Mouse (Mus musculus) midbrain, embryonic 12.5 days (tissue): ENCODE data around the gene Cyp4f37. TPM values are rescaled to one million over a fixed set of nuclear protein-coding genes. Genes with fewer than 3 reads are reported as not detected.
A peak's percentile ranks its signal among the peaks of the same experiment; 100 is the strongest.
"Not testable (repeated sequence)": the region's sequence is repeated elsewhere in the genome, so short reads cannot be mapped to it uniquely, and the experiment has no call there.

Source experiments
- ATAC-seq: fragments of 200-750 bp; cut with Nextera tagmentation; 2 replicates; pipeline ENCODE4 v1.8.0; 2017; ENCODE audit warnings: low read depth, moderate TSS enrichment, moderate library complexity; ENCODE audit not compliant: low FRiP score
- H3K27ac ChIP-seq: fragments of 300-500 bp; sonication (generic); replicated peaks from 2 replicates; pipeline ENCODE4 v1.5.1; 2016; ENCODE audit warnings: mild to moderate bottlenecking
- H3K27me3 ChIP-seq: fragments of 300-500 bp; sonication (generic); 2 replicates; pipeline ENCODE4 v1.6.1; 2016; ENCODE audit warnings: mild to moderate bottlenecking
- H3K36me3 ChIP-seq: fragments of 300-500 bp; sonication (generic); 2 replicates; pipeline ENCODE4 v1.6.1; 2016
- H3K4me1 ChIP-seq: fragments of 300-500 bp; sonication (generic); 2 replicates; pipeline ENCODE4 v1.6.1; 2016
- H3K4me2 ChIP-seq: fragments of 300-500 bp; sonication (generic); replicated peaks from 2 replicates; pipeline ENCODE4 v1.6.1; 2016; ENCODE audit warnings: mild to moderate bottlenecking, moderate library complexity
- H3K4me3 ChIP-seq: fragments of 300-500 bp; sonication (generic); 2 replicates; pipeline ENCODE4 v1.5.1; 2016; ENCODE audit warnings: mild to moderate bottlenecking
- H3K9ac ChIP-seq: fragments of 300-500 bp; sonication (generic); replicated peaks from 2 replicates; pipeline ENCODE4 v1.6.1; 2016; ENCODE audit warnings: mild to moderate bottlenecking, moderate library complexity
- H3K9me3 ChIP-seq: fragments of 300-500 bp; sonication (generic); 2 replicates; pipeline ENCODE4 v1.6.1; 2016; ENCODE audit warnings: mild to moderate bottlenecking
- WGBS: fragments of 180-500 bp; shearing (Covaris S2); methylation state at CpG from one replicate; pipeline ENCODE4 v1.1.7; 2016; 5-methylcytosine and 5-hydroxymethylcytosine counted together
- polyA plus RNA-seq: library from polyadenylated mRNA; unstranded; fragments of >200 nt; fragmentation: Nextera tagmentation; extraction: Ambion mirVana; gene quantifications from 2 replicates; pipeline ENCODE4 v1.2.1, GENCODE M21; 2016

The Cyp4f37 gene
- 1.1 TPM in 1 of 2 replicates, not detected in the other for polyA plus RNA-seq

GRCm38 (mm10) chr17:32621018-32621417 lies at the start of gene Cyp4f37:
Gene Cyp4f37, plus strand, starts transcription at chr17:32621309.
- H3K4me2 ChIP-seq, ATAC-seq, H3K27ac ChIP-seq, H3K4me3 ChIP-seq, H3K9ac ChIP-seq, H3K4me1 ChIP-seq, H3K9me3 ChIP-seq, H3K27me3 ChIP-seq, H3K36me3 ChIP-seq: not testable (repeated sequence)
- WGBS, result 75% methylated on average over 4 of the region's 4 CpGs

- not testable (repeated sequence) for H3K27me3 ChIP-seq, H3K36me3 ChIP-seq, H3K4me2 ChIP-seq, H3K9me3 ChIP-seq, H3K27ac ChIP-seq, H3K4me1 ChIP-seq, H3K9ac ChIP-seq, H3K4me3 ChIP-seq, ATAC-seq
- 58% methylated on average over 2 of the region's 2 CpGs for WGBS
These were observed 47.8 kb upstream of the Cyp4f37 start for GRCm38 (mm10) chr17:32573286-32573685.

DNA sequence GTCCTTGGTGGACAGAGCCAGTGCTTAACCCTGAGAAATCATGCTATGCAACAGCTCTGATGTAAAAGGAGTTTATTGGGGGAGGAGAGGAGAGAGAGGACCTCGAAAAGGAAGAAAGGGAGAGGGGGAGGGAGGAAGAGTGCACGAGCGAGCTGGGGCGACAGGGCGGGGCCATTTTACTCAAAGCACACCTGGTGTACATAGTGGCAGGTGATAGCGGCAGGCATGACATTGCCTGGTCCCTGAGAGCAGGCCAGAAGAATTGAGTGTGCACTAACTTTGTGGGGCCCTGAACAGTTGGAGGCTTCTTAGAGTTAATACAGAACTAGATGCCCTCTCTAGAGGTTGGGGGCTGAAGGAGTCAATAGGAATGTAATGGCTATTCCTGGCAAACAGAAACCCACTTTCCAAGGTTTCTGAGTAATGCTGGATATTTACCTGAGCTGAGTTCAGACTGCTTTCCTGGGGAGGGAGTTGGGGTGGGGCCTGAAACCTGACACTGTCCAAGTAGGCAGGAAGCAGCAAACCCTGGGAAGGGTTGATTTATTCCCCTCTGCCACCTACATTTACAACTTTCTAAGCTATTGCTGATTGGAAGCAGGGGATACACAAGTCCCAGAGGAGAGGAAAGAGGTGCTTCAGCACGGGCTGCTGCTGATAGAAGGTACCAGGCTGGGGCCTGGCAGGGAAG lies 43.5 kb upstream of the Cyp4f37 start:
- Histone ChIP-seq H3K4me2 (no peak overlapping the region), H3K4me1 (no peaks in the 10 kb centered on the region), H3K9me3 (peaks cover under 1% of the 10 kb centered on the region; the same call in 1 of the 2 replicates), H3K4me3 (no peak overlapping the region), H3K9ac (no peak overlapping the region), H3K36me3 (no peaks in the 10 kb centered on the region), H3K27ac (no peak overlapping the region), H3K27me3 (no peaks in the 10 kb centered on the region)
- WGBS, result 72% methylated on average over 7 of the region's 7 CpGs
- no peak for ATAC-seq

DNA sequence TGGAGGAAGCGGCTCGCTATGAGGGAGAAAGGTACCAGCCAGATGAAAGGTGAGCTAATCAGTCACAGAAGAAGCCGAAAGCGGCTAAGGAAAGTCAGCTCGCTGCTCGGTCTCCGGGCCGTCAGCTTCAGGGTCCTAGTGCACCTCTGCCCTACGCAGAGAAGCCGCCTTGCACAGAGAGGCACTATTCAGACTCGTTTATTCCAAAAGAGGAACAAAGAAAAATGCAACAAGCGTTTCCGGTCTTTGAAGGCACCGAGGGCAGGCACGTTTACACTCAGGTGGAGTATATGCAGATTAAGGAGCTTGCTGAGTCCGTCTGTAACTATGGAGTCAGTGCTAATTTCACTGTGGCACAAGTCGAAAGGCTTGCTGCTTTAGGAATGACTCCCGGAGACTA lies 24.6 kb upstream of the Cyp4f37 start:
- H3K9ac ChIP-seq, result no peak overlapping the region
- H3K4me1 ChIP-seq, result no peaks in the 10 kb centered on the region
- no peak overlapping the region for H3K4me3 ChIP-seq
- no peak overlapping the region for H3K27ac ChIP-seq
- H3K4me2 ChIP-seq, result no peak overlapping the region
- no peaks in the 10 kb centered on the region for H3K27me3 ChIP-seq
- peaks cover 16% of the 10 kb centered on the region for H3K9me3 ChIP-seq
- no peak for ATAC-seq
- WGBS, result 88% methylated on average over 18 of the region's 18 CpGs
- H3K36me3 ChIP-seq, result no peaks in the 10 kb centered on the region

GRCm38 (mm10) chr17:32608055-32608454 lies 13.1 kb upstream of the Cyp4f37 start:
- Histone ChIP-seq H3K36me3 (no peaks in the 10 kb centered on the region), H3K4me2 (no peak overlapping the region), H3K9me3 (no peaks in the 10 kb centered on the region), H3K27me3 (no peaks in the 10 kb centered on the region), H3K4me3 (no peak overlapping the region), H3K27ac (no peak overlapping the region), H3K9ac (no peak overlapping the region), H3K4me1 (no peaks in the 10 kb centered on the region)
- no peak for ATAC-seq
- 84% methylated on average over 1 of the region's 1 CpGs for WGBS

DNA sequence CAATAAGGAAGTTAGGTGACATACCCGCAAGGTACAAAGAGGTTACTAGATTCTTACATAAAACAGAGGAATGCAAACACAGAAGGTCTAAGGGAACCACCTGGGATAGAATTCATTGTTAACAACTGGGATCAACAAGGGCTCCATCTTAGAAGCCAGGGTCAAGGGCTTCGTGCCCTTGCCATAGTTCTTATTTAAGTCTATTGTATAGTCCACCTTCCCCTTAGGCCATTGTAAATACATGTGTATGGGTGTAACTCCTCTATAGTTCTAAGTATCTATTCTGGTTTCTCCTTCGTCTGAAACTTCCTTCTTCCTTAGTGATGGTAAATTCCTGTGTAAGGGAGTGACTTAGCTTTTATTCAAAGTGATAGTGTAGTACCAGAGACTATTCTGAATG lies 10.9 kb upstream of the Cyp4f37 start:
- H3K9me3 ChIP-seq, result not testable (repeated sequence)
- WGBS, result 87% methylated on average over 3 of the region's 3 CpGs

DNA sequence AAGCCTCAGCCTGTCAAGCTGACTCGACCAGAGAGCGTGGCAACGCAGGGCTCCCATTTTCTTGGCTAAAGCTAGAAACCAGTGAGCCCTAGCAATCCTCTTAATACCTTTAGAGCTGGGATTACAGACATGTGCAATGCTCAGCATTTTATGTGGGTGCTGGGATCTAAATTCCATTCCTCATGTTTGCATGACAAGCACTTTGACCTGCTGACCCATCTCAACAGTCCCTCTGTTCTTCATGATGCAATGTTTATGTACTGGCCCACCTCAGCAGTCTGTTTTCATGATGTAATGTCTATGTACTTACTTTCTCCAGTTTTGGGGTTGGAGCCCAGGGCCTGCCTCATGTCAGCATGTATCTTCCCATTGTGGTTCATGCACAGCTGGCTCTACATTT lies 10.2 kb upstream of the Cyp4f37 start:
- Histone ChIP-seq H3K4me3 (no peak overlapping the region), H3K27ac (no peak overlapping the region), H3K4me2 (no peak overlapping the region), H3K36me3 (no peaks in the 10 kb centered on the region), H3K4me1 (no peaks in the 10 kb centered on the region), H3K27me3 (no peaks in the 10 kb centered on the region), H3K9ac (no peak overlapping the region), H3K9me3 (no peaks in the 10 kb centered on the region)
- ATAC-seq, result no peak
- 77% methylated on average over 3 of the region's 3 CpGs for WGBS

More for the DNA sequence above, 10.9 kb upstream of the Cyp4f37 start:
- not testable (repeated sequence) for H3K27me3 ChIP-seq, H3K27ac ChIP-seq, H3K9ac ChIP-seq, H3K4me1 ChIP-seq, H3K4me2 ChIP-seq, H3K4me3 ChIP-seq, H3K36me3 ChIP-seq, ATAC-seq

- H3K4me3 ChIP-seq, result no peak overlapping the region
- ATAC-seq, result no peak
- no peak overlapping the region for H3K4me2 ChIP-seq
- H3K9ac ChIP-seq, result no peak overlapping the region
- H3K36me3 ChIP-seq, result no peaks in the 10 kb centered on the region
- H3K27me3 ChIP-seq, result no peaks in the 10 kb centered on the region
- WGBS, result 77% methylated on average over 3 of the region's 3 CpGs
- no peaks in the 10 kb centered on the region for H3K4me1 ChIP-seq
- no peaks in the 10 kb centered on the region for H3K9me3 ChIP-seq
- no peak overlapping the region for H3K27ac ChIP-seq
These were observed 8.7 kb upstream of the Cyp4f37 start for GRCm38 (mm10) chr17:32612417-32612816.

DNA sequence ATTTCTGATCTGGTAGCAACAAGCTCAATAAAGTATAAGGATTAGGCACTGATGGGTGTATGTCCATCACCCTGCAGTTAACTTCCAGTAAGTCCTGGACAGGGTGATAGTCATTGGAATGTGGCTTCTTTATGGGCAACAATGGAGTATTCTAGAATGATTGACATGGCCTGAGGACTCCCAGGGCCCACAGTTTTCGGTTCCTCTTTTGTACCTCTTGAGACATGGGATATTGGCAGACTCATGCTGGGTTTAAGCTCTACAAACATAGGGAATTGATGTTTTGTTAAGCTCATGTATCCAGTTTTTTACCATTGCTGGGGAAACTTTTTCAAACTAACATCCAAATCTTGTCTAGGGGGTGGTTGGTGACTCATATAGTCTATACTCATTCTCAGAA lies 3.9 kb upstream of the Cyp4f37 start:
- Histone ChIP-seq H3K9ac (no peak overlapping the region), H3K9me3 (no peaks in the 10 kb centered on the region), H3K27ac (no peak overlapping the region), H3K27me3 (no peaks in the 10 kb centered on the region), H3K4me2 (no peak overlapping the region), H3K4me1 (no peaks in the 10 kb centered on the region), H3K36me3 (no peaks in the 10 kb centered on the region), H3K4me3 (no peak overlapping the region)
- no peak for ATAC-seq
- WGBS, result 57% methylated on average over 1 of the region's 1 CpGs

DNA sequence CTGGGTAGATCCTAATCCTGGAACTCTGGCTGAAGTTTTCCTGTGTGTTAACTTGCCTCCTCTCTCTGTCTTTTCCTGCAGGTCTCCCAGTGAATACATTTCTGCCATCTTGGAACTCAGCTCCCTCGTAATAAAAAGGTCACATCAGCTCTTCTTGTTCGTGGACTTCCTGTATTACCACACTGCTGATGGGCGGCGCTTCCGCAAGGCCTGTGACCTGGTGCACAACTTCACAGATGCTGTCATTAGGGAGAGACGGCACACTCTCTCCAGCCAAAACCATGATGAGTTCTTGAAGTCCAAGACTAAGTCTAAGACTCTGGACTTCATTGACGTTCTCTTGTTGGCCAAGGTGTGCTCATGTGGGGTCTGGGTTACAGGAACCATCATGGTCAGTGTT lies 8.6 kb downstream of the Cyp4f37 start:
- WGBS, result 86% methylated on average over 7 of the region's 7 CpGs
- H3K4me1 ChIP-seq, ATAC-seq, H3K27me3 ChIP-seq, H3K4me3 ChIP-seq, H3K36me3 ChIP-seq, H3K27ac ChIP-seq, H3K9me3 ChIP-seq, H3K4me2 ChIP-seq, H3K9ac ChIP-seq: not testable (repeated sequence)

DNA sequence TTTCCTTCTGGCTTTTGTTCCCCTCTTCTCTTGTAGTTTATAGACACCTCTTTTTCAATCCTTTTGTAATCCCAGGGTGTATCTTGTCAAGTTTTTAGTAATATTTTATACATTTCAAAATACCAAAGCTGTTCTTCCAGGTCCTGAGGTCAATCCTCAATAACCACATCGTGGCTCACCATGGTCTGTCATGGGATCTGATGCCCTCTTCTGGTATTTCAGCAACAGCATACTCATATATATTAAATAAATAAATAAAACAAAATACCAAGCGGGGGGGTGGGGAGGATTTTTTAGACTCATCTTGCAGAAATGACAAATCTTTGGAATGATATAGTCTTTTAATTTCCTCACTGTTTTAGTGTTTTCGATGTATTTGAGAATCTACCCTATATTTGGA lies 10.8 kb downstream of the Cyp4f37 start:
- Histone ChIP-seq H3K27me3 (no peaks in the 10 kb centered on the region), H3K27ac (no peak overlapping the region), H3K4me3 (no peak overlapping the region), H3K36me3 (no peaks in the 10 kb centered on the region), H3K4me2 (no peak overlapping the region), H3K9ac (no peak overlapping the region), H3K4me1 (no peaks in the 10 kb centered on the region), H3K9me3 (no peaks in the 10 kb centered on the region)
- no peak for ATAC-seq
- WGBS, result 80% methylated on average over 3 of the region's 3 CpGs

- peak; percentile 23; the same call in 1 of the 2 replicates for ATAC-seq
- H3K4me1 ChIP-seq, H3K27ac ChIP-seq, H3K9me3 ChIP-seq, H3K36me3 ChIP-seq, H3K27me3 ChIP-seq: not testable (repeated sequence)
- H3K4me2 ChIP-seq, result peak overlapping the region; percentile 57
- peak overlapping the region; percentile 43 for H3K4me3 ChIP-seq
- WGBS, result 90% methylated on average over 9 of the region's 9 CpGs
- H3K9ac ChIP-seq, result peak overlapping the region; percentile 49
These were observed 13.3 kb downstream of the Cyp4f37 start for GRCm38 (mm10) chr17:32634242-32634971.
